Mouse (Mus musculus) C2C12 (cell line): ENCODE results near the gene Dclk3.

Experiments
- CEBPB ChIP-seq: IDR thresholded peaks from one replicate; pipeline ENCODE4 v1.6.1; 2011; ENCODE audit warnings: low read depth, mild to moderate bottlenecking, control low read depth, moderate library complexity
- CTCF ChIP-seq: IDR thresholded peaks from one replicate; pipeline ENCODE4 v1.5.1; 2011; ENCODE audit not compliant: control insufficient read depth, insufficient read depth, insufficient read length
- MAX ChIP-seq: IDR thresholded peaks from one replicate; pipeline ENCODE4 v1.6.1; 2011; ENCODE audit warnings: mild to moderate bottlenecking, control low read depth
- MYOG ChIP-seq: IDR thresholded peaks from one replicate; pipeline ENCODE4 v1.6.1; 2011; ENCODE audit not compliant: control insufficient read depth, insufficient read length; ENCODE audit errors: extremely low read depth
- USF1 ChIP-seq: IDR thresholded peaks from one replicate; pipeline ENCODE4 v1.6.1; 2011; ENCODE audit warnings: low read depth, mild to moderate bottlenecking, control low read depth, moderate library complexity

- TF ChIP-seq CTCF (no peak), MYOG (no peak), CEBPB (no peak), USF1 (no peak), MAX (no peak)
Observed at GRCm38 (mm10) chr9:111446204-111446603, 7.3 kb downstream of the Dclk3 start.
